Mouse (Mus musculus): ENCODE measurements around the gene Osbpl5. TPM values are rescaled to one million over a fixed set of nuclear protein-coding genes. Genes with fewer than 3 reads are reported as not detected.

Gene Osbpl5
- polyA plus RNA-seq, 1 experiment = 1.2 TPM

- no peak for TF ChIP-seq GATA1 (IDR thresholded peaks at IDR 0.05; ENCODE audit: borderline replicate concordance, low read length)
- no peak for TF ChIP-seq FLI1 (IDR thresholded peaks at IDR 0.05; ENCODE audit: low read length)
- Histone ChIP-seq H3K4me3 (replicated peaks) (peak overlapping the region; percentile 51), H3K27me3 (replicated peaks) (peaks cover 83% of the 10 kb centered on the region), H3K9me3 (no peaks in the 10 kb centered on the region), H3K4me1 (peaks cover 4% of the 10 kb centered on the region; the same call in 1 of the 2 replicates), H3K36me3 (replicated peaks; ENCODE audit: low read length) (no peaks in the 10 kb centered on the region)
Observed at GRCm38 (mm10) chr7:143739511-143740461, 17.0 kb downstream of the Osbpl5 start.

GRCm38 (mm10) chr7:143738601-143739006, 18.2 kb downstream of the Osbpl5 start:
- no peak overlapping the region for H3K4me3 ChIP-seq (replicated peaks)
- H3K36me3 ChIP-seq (replicated peaks; ENCODE audit: low read length) = no peaks in the 10 kb centered on the region
- peaks cover 4% of the 10 kb centered on the region; the same call in 1 of the 2 replicates for H3K4me1 ChIP-seq
- H3K9me3 ChIP-seq = no peaks in the 10 kb centered on the region
- no peak for TF ChIP-seq FLI1 (IDR thresholded peaks at IDR 0.05; ENCODE audit: low read length)
- TF ChIP-seq GATA1 (IDR thresholded peaks at IDR 0.05; ENCODE audit: borderline replicate concordance, low read length) = no peak
- peaks cover 91% of the 10 kb centered on the region for H3K27me3 ChIP-seq (replicated peaks)

- Histone ChIP-seq H3K4me3 (replicated peaks) (no peak overlapping the region), H3K9me3 (no peaks in the 10 kb centered on the region), H3K27me3 (replicated peaks) (peaks cover 92% of the 10 kb centered on the region), H3K4me1 (peaks cover 4% of the 10 kb centered on the region; the same call in 1 of the 2 replicates), H3K36me3 (replicated peaks; ENCODE audit: low read length) (no peaks in the 10 kb centered on the region)
- TF ChIP-seq FLI1 (IDR thresholded peaks at IDR 0.05; ENCODE audit: low read length) (no peak), GATA1 (IDR thresholded peaks at IDR 0.05; ENCODE audit: borderline replicate concordance, low read length) (no peak)
Observed at GRCm38 (mm10) chr7:143738194-143738593, 18.6 kb downstream of the Osbpl5 start.

- H3K36me3 ChIP-seq (replicated peaks; ENCODE audit: low read length) = no peaks in the 10 kb centered on the region
- peaks cover 3% of the 10 kb centered on the region for H3K4me1 ChIP-seq
- peaks cover 72% of the 10 kb centered on the region for H3K27me3 ChIP-seq (replicated peaks)
- TF ChIP-seq FLI1 (IDR thresholded peaks at IDR 0.05; ENCODE audit: low read length) (no peak), GATA1 (IDR thresholded peaks at IDR 0.05; ENCODE audit: borderline replicate concordance, low read length) (no peak)
- H3K9me3 ChIP-seq = peaks cover 4% of the 10 kb centered on the region
- H3K4me3 ChIP-seq (replicated peaks) = no peak overlapping the region
Observed at GRCm38 (mm10) chr7:143733746-143734145, 23.0 kb downstream of the Osbpl5 start.

GRCm38 (mm10) chr7:143729886-143730285, 26.9 kb downstream of the Osbpl5 start:
- H3K4me1 ChIP-seq = peaks cover 6% of the 10 kb centered on the region
- H3K9me3 ChIP-seq = peaks cover 4% of the 10 kb centered on the region
- no peak overlapping the region for H3K4me3 ChIP-seq (replicated peaks)
- no peak for TF ChIP-seq GATA1 (IDR thresholded peaks at IDR 0.05; ENCODE audit: borderline replicate concordance, low read length)
- TF ChIP-seq FLI1 (IDR thresholded peaks at IDR 0.05; ENCODE audit: low read length) = no peak
- no peaks in the 10 kb centered on the region for H3K36me3 ChIP-seq (replicated peaks; ENCODE audit: low read length)
- peaks cover 75% of the 10 kb centered on the region for H3K27me3 ChIP-seq (replicated peaks)

- peaks cover 84% of the 10 kb centered on the region for H3K27me3 ChIP-seq (replicated peaks)
- TF ChIP-seq GATA1 (IDR thresholded peaks at IDR 0.05; ENCODE audit: borderline replicate concordance, low read length) = no peak
- no peak for TF ChIP-seq FLI1 (IDR thresholded peaks at IDR 0.05; ENCODE audit: low read length)
Observed at GRCm38 (mm10) chr7:143726396-143726795, 30.4 kb downstream of the Osbpl5 start.

GRCm38 (mm10) chr7:143723841-143724240, 32.9 kb downstream of the Osbpl5 start:
- peaks cover 95% of the 10 kb centered on the region for H3K27me3 ChIP-seq (replicated peaks)
- no peak for TF ChIP-seq GATA1 (IDR thresholded peaks at IDR 0.05; ENCODE audit: borderline replicate concordance, low read length)

More at GRCm38 (mm10) chr7:143726396-143726795, 30.4 kb downstream of the Osbpl5 start:
- peaks cover 6% of the 10 kb centered on the region for H3K4me1 ChIP-seq
- no peaks in the 10 kb centered on the region for H3K36me3 ChIP-seq (replicated peaks; ENCODE audit: low read length)
- H3K9me3 ChIP-seq = no peaks in the 10 kb centered on the region
- H3K4me3 ChIP-seq (replicated peaks) = no peak overlapping the region

GRCm38 (mm10) chr7:143722646-143723045, 34.1 kb downstream of the Osbpl5 start:
- peaks cover 94% of the 10 kb centered on the region for H3K27me3 ChIP-seq (replicated peaks)
- H3K36me3 ChIP-seq (replicated peaks; ENCODE audit: low read length) = no peaks in the 10 kb centered on the region
- no peak for TF ChIP-seq FLI1 (IDR thresholded peaks at IDR 0.05; ENCODE audit: low read length)
- TF ChIP-seq GATA1 (IDR thresholded peaks at IDR 0.05; ENCODE audit: borderline replicate concordance, low read length) = no peak
- no peaks in the 10 kb centered on the region for H3K9me3 ChIP-seq
- no peaks in the 10 kb centered on the region for H3K4me1 ChIP-seq
- H3K4me3 ChIP-seq (replicated peaks) = no peak overlapping the region

More at GRCm38 (mm10) chr7:143723841-143724240, 32.9 kb downstream of the Osbpl5 start:
- H3K9me3 ChIP-seq = no peaks in the 10 kb centered on the region
- no peaks in the 10 kb centered on the region for H3K36me3 ChIP-seq (replicated peaks; ENCODE audit: low read length)
- no peak overlapping the region for H3K4me3 ChIP-seq (replicated peaks)
- H3K4me1 ChIP-seq = peaks cover 5% of the 10 kb centered on the region

- Histone ChIP-seq H3K4me1 (peaks cover 11% of the 10 kb centered on the region), H3K27me3 (replicated peaks) (peaks cover 83% of the 10 kb centered on the region), H3K36me3 (replicated peaks; ENCODE audit: low read length) (no peaks in the 10 kb centered on the region), H3K9me3 (no peaks in the 10 kb centered on the region), H3K4me3 (replicated peaks) (no peak overlapping the region)
- TF ChIP-seq GATA1 (IDR thresholded peaks at IDR 0.05; ENCODE audit: borderline replicate concordance, low read length) (no peak), FLI1 (IDR thresholded peaks at IDR 0.05; ENCODE audit: low read length) (no peak)
Observed at GRCm38 (mm10) chr7:143717811-143718210, 39.0 kb downstream of the Osbpl5 start.

GRCm38 (mm10) chr7:143713421-143713820, 43.4 kb downstream of the Osbpl5 start:
- Histone ChIP-seq H3K36me3 (replicated peaks; ENCODE audit: low read length) (no peaks in the 10 kb centered on the region), H3K4me1 (peaks cover 13% of the 10 kb centered on the region), H3K4me3 (replicated peaks) (peak overlapping the region; percentile 31), H3K27me3 (replicated peaks) (peaks cover 72% of the 10 kb centered on the region), H3K9me3 (no peaks in the 10 kb centered on the region)
- no peak for TF ChIP-seq GATA1 (IDR thresholded peaks at IDR 0.05; ENCODE audit: borderline replicate concordance, low read length)
- no peak for TF ChIP-seq FLI1 (IDR thresholded peaks at IDR 0.05; ENCODE audit: low read length)

Data from megakaryocyte, embryonic 14.5 days (primary cell).